10 mouse cellular contexts compared by ENCODE assay signal in genomic region chr10:94210718-94211618, GRCm38 (mm10). TPM values are rescaled to one million over a fixed set of nuclear protein-coding genes. Genes with fewer than 3 reads are reported as not detected.
A peak's percentile ranks its signal among the peaks of the same experiment; 100 is the strongest.
DNase-seq lines count a peak whose midpoint lies in the region; ATAC-seq and TF ChIP-seq lines count a peak whose summit lies in the region.
"Had no signal": no experiment of that assay in that cellular context is flagged by ENCODE, and none has a peak within 500 bp of the region (broad histone marks: within the 10 kb centered on the region; RNA-seq: fewer than 3 reads in every experiment).

No protein-coding gene starts in this region.

- WGBS in liver, embryonic 14.5 days (ENCODE audit: insufficient replicate concordance), result 66% methylated on average over 6 of the region's 6 CpGs
- 68% methylated on average over 6 of the region's 6 CpGs for WGBS in forebrain, embryonic 14.5 days
- 61% methylated on average over 6 of the region's 6 CpGs for WGBS in midbrain, postnatal 0 days

- H3K9ac ChIP-seq in liver, embryonic 14.5 days (replicated peaks), result no peak overlapping the region
- no peak overlapping the region for H3K9ac ChIP-seq in forebrain, embryonic 14.5 days (ENCODE audit: low read length)
- 0 out of 2 replicates have a peak overlapping the region, but pooled peaks have one; percentile 29 for H3K9ac ChIP-seq in midbrain, postnatal 0 days (replicated peaks; ENCODE audit: low read length, poor library complexity, severe bottlenecking)

- H3K9me3 ChIP-seq in liver, embryonic 14.5 days (ENCODE audit: control insufficient read depth, low read length), result no peaks in the 10 kb centered on the region
- H3K9me3 ChIP-seq in forebrain, embryonic 14.5 days (replicated peaks; ENCODE audit: control insufficient read depth, low read length), result no peaks in the 10 kb centered on the region
- no peaks in the 10 kb centered on the region for H3K9me3 ChIP-seq in midbrain, postnatal 0 days (ENCODE audit: low read length)

- ATAC-seq in liver, embryonic 14.5 days (ENCODE audit: insufficient read depth), result no peak
- peak; percentile 70; the same call in 1 of the 2 replicates for ATAC-seq in forebrain, embryonic 14.5 days
- ATAC-seq in midbrain, postnatal 0 days (ENCODE audit: low FRiP score), result peak; percentile 84
- no peak for ATAC-seq in activated CD4-positive, CD25-positive, alpha-beta regulatory T cell, adult 4 months

- H3K27ac ChIP-seq in liver, embryonic 14.5 days, result no peak overlapping the region
- 0 out of 2 replicates have a peak overlapping the region, but pooled peaks have one; percentile 6 for H3K27ac ChIP-seq in forebrain, embryonic 14.5 days (ENCODE audit: low read depth, low read length)
- peak overlapping the region; percentile 57 for H3K27ac ChIP-seq in midbrain, postnatal 0 days (ENCODE audit: low read depth, low read length)

- TF ChIP-seq EP300 in liver, embryonic 14.5 days (IDR thresholded peaks at IDR 0.05; ENCODE audit: low read depth), result no peak

- H3K4me2 ChIP-seq in liver, embryonic 14.5 days (ENCODE audit: low read depth), result no peak overlapping the region
- no peak overlapping the region for H3K4me2 ChIP-seq in forebrain, embryonic 14.5 days (ENCODE audit: low read length)
- H3K4me2 ChIP-seq in midbrain, postnatal 0 days (ENCODE audit: low read depth, low read length, poor library complexity, severe bottlenecking), result no peak overlapping the region

- no peaks in the 10 kb centered on the region for H3K27me3 ChIP-seq in liver, embryonic 14.5 days (ENCODE audit: control insufficient read depth, insufficient read depth, low read length)
- no peaks in the 10 kb centered on the region for H3K27me3 ChIP-seq in forebrain, embryonic 14.5 days (replicated peaks; ENCODE audit: control insufficient read depth, insufficient read depth, low read length)
- H3K27me3 ChIP-seq in midbrain, postnatal 0 days (ENCODE audit: insufficient read depth, low read length), result no peaks in the 10 kb centered on the region

- TF ChIP-seq CTCF in liver, embryonic 14.5 days (IDR thresholded peaks at IDR 0.05; ENCODE audit: low read depth), result peak; percentile 5; the same call in 1 of the 2 replicates
- TF ChIP-seq CTCF in midbrain, postnatal 0 days (IDR thresholded peaks at IDR 0.05), result peak; percentile 86

- no peak overlapping the region for H3K4me3 ChIP-seq in liver, embryonic 14.5 days (ENCODE audit: insufficient read depth in 1 of 2, low read depth in 2 of 2, low read length in 2 of 2)
- no peak overlapping the region for H3K4me3 ChIP-seq in forebrain, embryonic 14.5 days (ENCODE audit: low read depth, low read length)
- H3K4me3 ChIP-seq in midbrain, postnatal 0 days (ENCODE audit: low read depth, low read length), result no peak overlapping the region

- H3K4me1 ChIP-seq in liver, embryonic 14.5 days (replicated peaks; ENCODE audit: control insufficient read depth in 2 of 2, insufficient read depth in 2 of 2, low read length in 1 of 2), result no peaks in the 10 kb centered on the region
- no peaks in the 10 kb centered on the region for H3K4me1 ChIP-seq in forebrain, embryonic 14.5 days (ENCODE audit: control insufficient read depth, insufficient read depth, low read length)
- no peaks in the 10 kb centered on the region for H3K4me1 ChIP-seq in midbrain, postnatal 0 days (ENCODE audit: insufficient read depth, low read length)

- H3K36me3 ChIP-seq in liver, embryonic 14.5 days (replicated peaks; ENCODE audit: control insufficient read depth, insufficient read depth, low read depth), result no peaks in the 10 kb centered on the region; the same call in none of the 2 replicates
- H3K36me3 ChIP-seq in forebrain, embryonic 14.5 days (ENCODE audit: control insufficient read depth, insufficient read depth, low read length), result peaks cover 49% of the 10 kb centered on the region
- H3K36me3 ChIP-seq in midbrain, postnatal 0 days (ENCODE audit: insufficient read depth, low read length), result peaks cover 15% of the 10 kb centered on the region

- peak; percentile 18 for DNase-seq in embryo, embryonic 10 days (ENCODE audit: low spot score)
- no peak for DNase-seq in embryo, embryonic 9.5 days (ENCODE audit: extremely low spot score)
- no peak for DNase-seq in liver, embryonic 14.5 days (ENCODE audit: low read depth in 3 of 3, low spot score in 3 of 3)
- no peak for DNase-seq in liver
- peak; percentile 79 for DNase-seq in forebrain, embryonic 14.5 days (ENCODE audit: low spot score)
- peak; percentile 80 for DNase-seq in midbrain, postnatal 0 days (ENCODE audit: low spot score)
- DNase-seq in kidney, adult 9 months, result no peak
- DNase-seq: B cell, adult 2 months; kidney, adult 11 months had no signal

RNA-seq across cellular contexts. Expression of gene Ndufa12, which starts 12.4 kb away (rescaled TPM):
- polyA plus RNA-seq in liver, embryonic 14.5 days (2012; rRNA removed), result 69.1 and 80.2 TPM in 2 replicates
- polyA plus RNA-seq in liver, embryonic 14.5 days (2014; fragmentation: Nextera tagmentation; extraction: Ambion mirVana), result 213 and 217 TPM in 2 replicates
- polyA plus RNA-seq in forebrain, embryonic 14.5 days (2014; fragmentation: Nextera tagmentation; extraction: Ambion mirVana), result 417 and 485 TPM in 2 replicates
- 209 and 293 TPM in 2 replicates for total RNA-seq in midbrain, postnatal 0 days (2014; rRNA removed)
- polyA plus RNA-seq in midbrain, postnatal 0 days (2015; fragmentation: Nextera tagmentation; extraction: Ambion mirVana), result 493 and 532 TPM in 2 replicates
- 100 to 1,000 TPM; 126 to 201 TPM for polyA plus RNA-seq in activated CD4-positive, CD25-positive, alpha-beta regulatory T cell, adult 4 months (2017; shearing (Covaris generic))

Comparison
In these comparisons a context has a peak if more than half of its experiments do, and no peak if none do; other contexts are left out.
1. DNase-seq: peak in embryo, embryonic 10 days (single experiment), forebrain, embryonic 14.5 days (single experiment) and midbrain, postnatal 0 days (single experiment); none in embryo, embryonic 9.5 days (single experiment), liver, embryonic 14.5 days (0 of 3), liver (single experiment) and kidney, adult 9 months (single experiment).
2. ATAC-seq: peak in forebrain, embryonic 14.5 days (single experiment) and midbrain, postnatal 0 days (single experiment); none in liver, embryonic 14.5 days (single experiment) and activated CD4-positive, CD25-positive, alpha-beta regulatory T cell, adult 4 months (single experiment).